Mouse (Mus musculus): ENCODE measurements around the gene C1qtnf4.

GRCm38 (mm10) chr2:90864184-90864583, 21.5 kb upstream of the C1qtnf4 start:
- TF ChIP-seq IRF4 (IDR thresholded peaks at IDR 0.05; ENCODE audit: low read depth, low read length) = no peak
- TF ChIP-seq JUN (IDR thresholded peaks at IDR 0.05; ENCODE audit: insufficient read depth, low read depth, low read length) = no peak
- no peak for TF ChIP-seq MAZ (IDR thresholded peaks at IDR 0.05; ENCODE audit: low read depth, low read length)
- TF ChIP-seq ZNF384 (IDR thresholded peaks at IDR 0.05; ENCODE audit: low read depth, low read length) = no peak
- TF ChIP-seq RAD21 (IDR thresholded peaks at IDR 0.05; ENCODE audit: low read depth, low read length) = no peak
- no peak for TF ChIP-seq USF2 (conservative IDR thresholded peaks at IDR 0.05; ENCODE audit: low read depth, low read length)
- no peak for TF ChIP-seq POLR2A (IDR thresholded peaks at IDR 0.05; ENCODE audit: low read depth, low read length)
- TF ChIP-seq EP300 (IDR thresholded peaks at IDR 0.05; ENCODE audit: low read length) = no peak
- no peak for TF ChIP-seq CTCF (conservative IDR thresholded peaks at IDR 0.05 in 1 of 2, IDR thresholded peaks at IDR 0.05 in 1 of 2; ENCODE audit: low read depth in 2 of 2, low read length in 2 of 2)
- TF ChIP-seq TCF12 (IDR thresholded peaks at IDR 0.05; ENCODE audit: low read depth, low read length) = no peak
